In genomic region chr3:86268074-86268702, GRCm38 (mm10) we compare ENCODE assay signal across 9 mouse cellular contexts. TPM values are rescaled to one million over a fixed set of nuclear protein-coding genes. Genes with fewer than 3 reads are reported as not detected.
A peak's percentile ranks its signal among the peaks of the same experiment; 100 is the strongest.
DNase-seq lines count a peak whose midpoint lies in the region; ATAC-seq and TF ChIP-seq lines count a peak whose summit lies in the region.
"Had no signal": no experiment of that assay in that cellular context is flagged by ENCODE, and none has a peak within 500 bp of the region (broad histone marks: within the 10 kb centered on the region; RNA-seq: fewer than 3 reads in every experiment).

No protein-coding gene starts in this region.

- H3K9ac ChIP-seq in kidney, embryonic 14.5 days (ENCODE audit: low read depth, low read length), result no peak overlapping the region
- no peak overlapping the region for H3K9ac ChIP-seq in hindbrain, postnatal 0 days (replicated peaks; ENCODE audit: low read length)
- H3K9ac ChIP-seq in lung, postnatal 0 days (replicated peaks; ENCODE audit: low read depth), result no peak overlapping the region
- H3K9ac ChIP-seq: liver, embryonic 13.5 days had no signal

- H3K36me3 ChIP-seq in kidney, embryonic 14.5 days (ENCODE audit: control insufficient read depth, insufficient read depth, low read length), result no peaks in the 10 kb centered on the region
- no peaks in the 10 kb centered on the region for H3K36me3 ChIP-seq in G1E (replicated peaks)
- no peaks in the 10 kb centered on the region for H3K36me3 ChIP-seq in hindbrain, postnatal 0 days (ENCODE audit: insufficient read depth, low read length)
- no peaks in the 10 kb centered on the region for H3K36me3 ChIP-seq in lung, postnatal 0 days (ENCODE audit: insufficient read depth, low read length)
- H3K36me3 ChIP-seq in splenic B cell, adult 2 months (ENCODE audit: control insufficient read depth, insufficient read depth, low read length, poor library complexity, severe bottlenecking), result no peaks in the 10 kb centered on the region
- H3K36me3 ChIP-seq: liver, embryonic 13.5 days had no signal

- no peaks in the 10 kb centered on the region for H3K9me3 ChIP-seq in kidney, embryonic 14.5 days (ENCODE audit: control insufficient read depth, low read length)
- no peaks in the 10 kb centered on the region for H3K9me3 ChIP-seq in G1E (replicated peaks)
- no peaks in the 10 kb centered on the region for H3K9me3 ChIP-seq in hindbrain, postnatal 0 days (ENCODE audit: low read length)
- no peaks in the 10 kb centered on the region for H3K9me3 ChIP-seq in lung, postnatal 0 days (ENCODE audit: low read length)
- H3K9me3 ChIP-seq: liver, embryonic 13.5 days had no signal

- WGBS in kidney, embryonic 14.5 days, result 10% methylated on average over 1 of the region's 1 CpGs
- WGBS in hindbrain, postnatal 0 days, result 4% methylated on average over 1 of the region's 1 CpGs
- 3% methylated on average over 1 of the region's 1 CpGs for whole genome bisulfite sequencing in lung, postnatal 0 days

- no peak overlapping the region for H3K4me2 ChIP-seq in kidney, embryonic 14.5 days (replicated peaks; ENCODE audit: low read depth, low read length)
- H3K4me2 ChIP-seq in hindbrain, postnatal 0 days (ENCODE audit: low read depth, low read length), result no peak overlapping the region
- no peak overlapping the region for H3K4me2 ChIP-seq in lung, postnatal 0 days (replicated peaks; ENCODE audit: low read depth, low read length)
- H3K4me2 ChIP-seq: liver, embryonic 13.5 days had no signal

- DNase-seq in kidney, adult 18-20 months, result no peak
- DNase-seq in G1E (ENCODE audit: low spot score), result no peak
- DNase-seq in cerebellum, postnatal 14 days, result peak; percentile 48 to 61
- DNase-seq in hindbrain, postnatal 0 days (ENCODE audit: low spot score), result peak; percentile 83
- DNase-seq in lung, postnatal 0 days (ENCODE audit: low spot score), result peak; percentile 71
- DNase-seq in splenic B cell, adult 2 months (ENCODE audit: low read depth, low spot score), result peak; percentile 56
- DNase-seq: liver, embryonic 13.5 days had no signal

- H3K27ac ChIP-seq in kidney, embryonic 14.5 days (ENCODE audit: low read depth, low read length), result no peak overlapping the region
- H3K27ac ChIP-seq in hindbrain, postnatal 0 days, result no peak overlapping the region
- H3K27ac ChIP-seq in lung, postnatal 0 days (ENCODE audit: low read length), result no peak overlapping the region
- H3K27ac ChIP-seq: liver, embryonic 13.5 days had no signal

- no peak overlapping the region for H3K4me3 ChIP-seq in kidney, embryonic 14.5 days (ENCODE audit: low read length)
- H3K4me3 ChIP-seq in G1E (ENCODE audit: low read depth, low read length), result no peak overlapping the region
- H3K4me3 ChIP-seq in hindbrain, postnatal 0 days (ENCODE audit: low read length), result no peak overlapping the region
- H3K4me3 ChIP-seq in lung, postnatal 0 days (ENCODE audit: low read depth, low read length), result no peak overlapping the region
- H3K4me3 ChIP-seq: liver, embryonic 13.5 days had no signal

- TF ChIP-seq EP300 in lung, postnatal 0 days (IDR thresholded peaks at IDR 0.05), result no peak

- peak; percentile 79 for ATAC-seq in kidney, embryonic 14.5 days (ENCODE audit: low FRiP score, low TSS enrichment)
- peak; percentile 63; the same call in 1 of the 2 replicates for ATAC-seq in G1E (ENCODE audit: extremely low read depth, insufficient number of reproducible peaks, low FRiP score, poor library complexity, severe bottlenecking)
- peak; percentile 74 for ATAC-seq in hindbrain, postnatal 0 days
- peak; percentile 32; the same call in 1 of the 2 replicates for ATAC-seq in lung, postnatal 0 days
- ATAC-seq in erythroblast, adult 5-6 weeks (replicated peaks; ENCODE audit: low FRiP score, poor library complexity, severe bottlenecking), result no peak

- H3K4me1 ChIP-seq in kidney, embryonic 14.5 days (ENCODE audit: control insufficient read depth, insufficient read depth, low read length), result no peaks in the 10 kb centered on the region
- H3K4me1 ChIP-seq in G1E (ENCODE audit: insufficient read depth, low read depth, low read length), result no peaks in the 10 kb centered on the region
- H3K4me1 ChIP-seq in hindbrain, postnatal 0 days (ENCODE audit: insufficient read depth, low read length), result no peaks in the 10 kb centered on the region
- H3K4me1 ChIP-seq in lung, postnatal 0 days (ENCODE audit: insufficient read depth, low read depth, low read length), result no peaks in the 10 kb centered on the region
- H3K4me1 ChIP-seq: liver, embryonic 13.5 days had no signal

- peak; percentile 14; the same call in 1 of the 2 replicates for TF ChIP-seq CTCF in G1E (IDR thresholded peaks at IDR 0.05; ENCODE audit: low read depth, low read length)
- TF ChIP-seq CTCF in hindbrain, postnatal 0 days (IDR thresholded peaks at IDR 0.05; ENCODE audit: low read depth), result peak; percentile 85
- TF ChIP-seq CTCF in lung, postnatal 0 days (IDR thresholded peaks at IDR 0.05), result peak; percentile 85

- no peaks in the 10 kb centered on the region for H3K27me3 ChIP-seq in kidney, embryonic 14.5 days (ENCODE audit: control insufficient read depth, insufficient read depth, low read length)
- H3K27me3 ChIP-seq in G1E (ENCODE audit: insufficient read depth, low read length), result no peaks in the 10 kb centered on the region
- no peaks in the 10 kb centered on the region for H3K27me3 ChIP-seq in hindbrain, postnatal 0 days (ENCODE audit: insufficient read depth, low read length)
- H3K27me3 ChIP-seq in lung, postnatal 0 days (replicated peaks; ENCODE audit: insufficient read depth, low read length), result no peaks in the 10 kb centered on the region
- no peaks in the 10 kb centered on the region for H3K27me3 ChIP-seq in splenic B cell, adult 2 months (ENCODE audit: control insufficient read depth, insufficient read depth, low read length, poor library complexity, severe bottlenecking)
- H3K27me3 ChIP-seq: liver, embryonic 13.5 days had no signal

RNA-seq across cellular contexts. Expression of gene Lrba, which starts 43.7 kb away (rescaled TPM):
- polyA plus RNA-seq in kidney, embryonic 14.5 days (2014; fragmentation: Nextera tagmentation; extraction: Ambion mirVana), result 8.9 and 13.4 TPM in 2 replicates
- total RNA-seq in G1E (2014; fragmentation: Nextera tagmentation) (34.4 TPM in 2 replicates), G1E (2017) (27.2 and 30.4 TPM in 2 replicates)
- polyA plus RNA-seq in G1E (2012), result 6.1 and 6.2 TPM in 2 replicates
- 33.0 and 36.6 TPM in 2 replicates for total RNA-seq in hindbrain, postnatal 0 days (2014; rRNA removed)
- 5.3 and 5.5 TPM in 2 replicates for polyA plus RNA-seq in hindbrain, postnatal 0 days (2015; fragmentation: Nextera tagmentation; extraction: Ambion mirVana)
- polyA plus RNA-seq in lung, postnatal 0 days (2015; fragmentation: Nextera tagmentation; extraction: Ambion mirVana), result 2.5 and 2.9 TPM in 2 replicates
- total RNA-seq in erythroblast, adult 5-6 weeks (2015; ENCODE audit: low replicate concordance), result 3.5 and 7.9 TPM in 2 replicates
- 13.5 and 18.1 TPM in 2 replicates for total RNA-seq in erythroblast, adult 5-6 weeks (2017; ENCODE audit: low replicate concordance)

Comparison
In these comparisons a context has a peak if more than half of its experiments do, and no peak if none do; other contexts are left out.
1. DNase-seq: peak in cerebellum, postnatal 14 days (2 of 2), hindbrain, postnatal 0 days (single experiment), lung, postnatal 0 days (single experiment) and splenic B cell, adult 2 months (single experiment); none in kidney, adult 18-20 months (single experiment) and G1E (single experiment).
2. CTCF ChIP-seq: peak in every context shown above with its lines; median percentile 85 in hindbrain, postnatal 0 days; 85 in lung, postnatal 0 days; 14 in G1E.